Mouse (Mus musculus): Measurements from ENCODE around the gene Psg17. TPM values are rescaled to one million over a fixed set of nuclear protein-coding genes. Genes with fewer than 3 reads are reported as not detected.
"Not testable (repeated sequence)": the region's sequence is repeated elsewhere in the genome, so short reads cannot be mapped to it uniquely, and the experiment has no call there.

Psg17 gene
- polyA plus RNA-seq, 1 experiment from 2014 or later = not detected

- DNase-seq (ENCODE audit: low spot score) (peak; percentile 1), ATAC-seq (ENCODE audit: low FRiP score) (no peak)
- Histone ChIP-seq H3K4me3 (ENCODE audit: low read depth, low read length) (no peak overlapping the region), H3K4me2 (replicated peaks; ENCODE audit: low read depth, low read length) (no peak overlapping the region), H3K27me3 (ENCODE audit: control insufficient read depth, insufficient read depth, low read length) (no peaks in the 10 kb centered on the region), H3K9ac (ENCODE audit: low read depth, low read length) (no peak overlapping the region), H3K4me1 (replicated peaks; ENCODE audit: control insufficient read depth, insufficient read depth, low read length) (no peaks in the 10 kb centered on the region), H3K27ac (ENCODE audit: low read depth, low read length) (no peak overlapping the region), H3K9me3 (ENCODE audit: control insufficient read depth, low read length) (no peaks in the 10 kb centered on the region), H3K36me3 (ENCODE audit: control insufficient read depth, insufficient read depth, low read length) (no peaks in the 10 kb centered on the region)
- 40% methylated on average over 3 of the region's 3 CpGs for WGBS
Measured at GRCm38 (mm10) chr7:18799129-18799528, 22.3 kb downstream of the Psg17 start.

- Histone ChIP-seq H3K27me3 (ENCODE audit: control insufficient read depth, insufficient read depth, low read length) (no peaks in the 10 kb centered on the region), H3K9ac (ENCODE audit: low read depth, low read length) (no peak within 1 kb of the TSS), H3K27ac (ENCODE audit: low read depth, low read length) (no peak within 1 kb of the TSS), H3K36me3 (ENCODE audit: control insufficient read depth, insufficient read depth, low read length) (no peaks in the 10 kb centered on the region), H3K4me2 (replicated peaks; ENCODE audit: low read depth, low read length) (no peak within 1 kb of the TSS), H3K4me3 (ENCODE audit: low read depth, low read length) (no peak within 1 kb of the TSS), H3K9me3 (ENCODE audit: control insufficient read depth, low read length) (no peaks in the 10 kb centered on the region), H3K4me1 (replicated peaks; ENCODE audit: control insufficient read depth, insufficient read depth, low read length) (no peaks in the 10 kb centered on the region)
- WGBS = 85% methylated on average over 1 of the region's 1 CpGs
- no peak for ATAC-seq (ENCODE audit: low FRiP score)
- no peak for DNase-seq (ENCODE audit: low spot score)
Measured at GRCm38 (mm10) chr7:18798420-18798819, 23.0 kb downstream of the Psg17 start, which contains the start of gene Psg19. TSS of gene Psg19 (minus strand) at chr7:18798520.

GRCm38 (mm10) chr7:18790671-18791070 is 30.7 kb downstream of the Psg17 start:
- not testable (repeated sequence) for H3K4me1 ChIP-seq (replicated peaks; ENCODE audit: control insufficient read depth, insufficient read depth, low read length); H3K36me3 ChIP-seq (ENCODE audit: control insufficient read depth, insufficient read depth, low read length); DNase-seq (ENCODE audit: low spot score); H3K9me3 ChIP-seq (ENCODE audit: control insufficient read depth, low read length); H3K4me3 ChIP-seq (ENCODE audit: low read depth, low read length); ATAC-seq (ENCODE audit: low FRiP score); H3K27me3 ChIP-seq (ENCODE audit: control insufficient read depth, insufficient read depth, low read length); H3K9ac ChIP-seq (ENCODE audit: low read depth, low read length); H3K4me2 ChIP-seq (replicated peaks; ENCODE audit: low read depth, low read length); H3K27ac ChIP-seq (ENCODE audit: low read depth, low read length)

- not testable (repeated sequence) for H3K4me1 ChIP-seq (replicated peaks; ENCODE audit: control insufficient read depth, insufficient read depth, low read length); H3K27ac ChIP-seq (ENCODE audit: low read depth, low read length); H3K36me3 ChIP-seq (ENCODE audit: control insufficient read depth, insufficient read depth, low read length); H3K27me3 ChIP-seq (ENCODE audit: control insufficient read depth, insufficient read depth, low read length); H3K9me3 ChIP-seq (ENCODE audit: control insufficient read depth, low read length); H3K9ac ChIP-seq (ENCODE audit: low read depth, low read length); H3K4me3 ChIP-seq (ENCODE audit: low read depth, low read length); H3K4me2 ChIP-seq (replicated peaks; ENCODE audit: low read depth, low read length); ATAC-seq (ENCODE audit: low FRiP score)
- whole genome bisulfite sequencing = 54% methylated on average over 2 of the region's 2 CpGs
- peak; percentile 12 for DNase-seq (ENCODE audit: low spot score)
Measured at GRCm38 (mm10) chr7:18781301-18781700, 40.1 kb downstream of the Psg17 start.

- Histone ChIP-seq H3K9me3 (ENCODE audit: control insufficient read depth, low read length) (no peaks in the 10 kb centered on the region), H3K4me1 (replicated peaks; ENCODE audit: control insufficient read depth, insufficient read depth, low read length) (no peaks in the 10 kb centered on the region), H3K9ac (ENCODE audit: low read depth, low read length) (no peak overlapping the region), H3K27ac (ENCODE audit: low read depth, low read length) (no peak overlapping the region), H3K4me3 (ENCODE audit: low read depth, low read length) (no peak overlapping the region), H3K36me3 (ENCODE audit: control insufficient read depth, insufficient read depth, low read length) (no peaks in the 10 kb centered on the region), H3K4me2 (replicated peaks; ENCODE audit: low read depth, low read length) (no peak overlapping the region), H3K27me3 (ENCODE audit: control insufficient read depth, insufficient read depth, low read length) (no peaks in the 10 kb centered on the region)
- no peak for DNase-seq (ENCODE audit: low spot score)
- ATAC-seq (ENCODE audit: low FRiP score) = no peak
Measured at GRCm38 (mm10) chr7:18779337-18779781, 42.0 kb downstream of the Psg17 start.

Other genes with a start within 250 kb of the Psg17 start
- gene Psg23, start 205.1 kb downstream of the Psg17 start, polyA plus RNA-seq (2014; fragmentation: Nextera tagmentation; extraction: Ambion mirVana) = not detected in 2 replicates
- gene Psg21, start 164.9 kb downstream of the Psg17 start, polyA plus RNA-seq (2014; fragmentation: Nextera tagmentation; extraction: Ambion mirVana) = not detected in 2 replicates
- gene Psg20, start 135.4 kb downstream of the Psg17 start, polyA plus RNA-seq (2014; fragmentation: Nextera tagmentation; extraction: Ambion mirVana) = not detected in 2 replicates
- not detected in 2 replicates for gene Psg22, start 103.5 kb downstream of the Psg17 start, polyA plus RNA-seq (2014; fragmentation: Nextera tagmentation; extraction: Ambion mirVana)
- not detected in 2 replicates for gene Psg19, start 23.1 kb downstream of the Psg17 start, polyA plus RNA-seq (2014; fragmentation: Nextera tagmentation; extraction: Ambion mirVana)
- 0.13 and 0.48 TPM in 2 replicates for gene Mill2, start 18.4 kb upstream of the Psg17 start, polyA plus RNA-seq (2014; fragmentation: Nextera tagmentation; extraction: Ambion mirVana)
- gene Pglyrp1, start 49.7 kb upstream of the Psg17 start, polyA plus RNA-seq (2014; fragmentation: Nextera tagmentation; extraction: Ambion mirVana) = 2.8 and 2.9 TPM in 2 replicates
- 22.9 and 27.3 TPM in 2 replicates for gene Ccdc61, start 88.8 kb upstream of the Psg17 start, polyA plus RNA-seq (2014; fragmentation: Nextera tagmentation; extraction: Ambion mirVana)
- gene Nova2, start 104.3 kb upstream of the Psg17 start, polyA plus RNA-seq (2014; fragmentation: Nextera tagmentation; extraction: Ambion mirVana) = 12.7 and 18.0 TPM in 2 replicates
- gene Nanos2, start 165.8 kb upstream of the Psg17 start, polyA plus RNA-seq (2014; fragmentation: Nextera tagmentation; extraction: Ambion mirVana) = 0.46 TPM in 1 of 2 replicates, not detected in the other
- gene Mypop, start 169.6 kb upstream of the Psg17 start, polyA plus RNA-seq (2014; fragmentation: Nextera tagmentation; extraction: Ambion mirVana) = 4.6 TPM in 2 replicates
- 25.2 and 26.0 TPM in 2 replicates for gene Irf2bp1, start 182.4 kb upstream of the Psg17 start, polyA plus RNA-seq (2014; fragmentation: Nextera tagmentation; extraction: Ambion mirVana)
- not detected in 2 replicates for gene Foxa3, start 201.9 kb upstream of the Psg17 start, polyA plus RNA-seq (2014; fragmentation: Nextera tagmentation; extraction: Ambion mirVana)
- 29.4 and 30.5 TPM in 2 replicates for gene Sympk, start 202.8 kb upstream of the Psg17 start, polyA plus RNA-seq (2014; fragmentation: Nextera tagmentation; extraction: Ambion mirVana)
- not detected in 2 replicates for gene Rsph6a, start 233.1 kb upstream of the Psg17 start, polyA plus RNA-seq (2014; fragmentation: Nextera tagmentation; extraction: Ambion mirVana)

All from hindbrain, embryonic 11.5 days (tissue).